Mouse (Mus musculus) MEL (cell line): ENCODE data around the gene U2af2. TPM values are rescaled to one million over a fixed set of nuclear protein-coding genes. Genes with fewer than 3 reads are reported as not detected.

Experiments used
- DNase-seq: peaks from one replicate; pipeline ENCODE4 v3.0.0; 2011; ENCODE audit warnings: low read depth, low spot score
- H3K27ac ChIP-seq: 2 replicates; pipeline ENCODE4 v1.5.1; 2012; ENCODE audit warnings: low read depth, mild to moderate bottlenecking, control low read depth, low read length, moderate library complexity; ENCODE audit not compliant: control insufficient read depth
- H3K27me3 ChIP-seq, 2 experiments: fragments of 150-350 bp in 1 of 2; sonication (generic) in 1 of 2; 2 replicates each; pipeline ENCODE4 v1.6.1; 2012; ENCODE audit warnings: low read length in 2 of 2, mild to moderate bottlenecking in 2 of 2, improper control_type of control experiment in 1 of 2, moderate library complexity in 1 of 2; ENCODE audit not compliant: insufficient read depth in 2 of 2, control insufficient read depth in 1 of 2
- H3K36me3 ChIP-seq, 2 experiments: 2 replicates each; pipeline ENCODE4 v1.6.1; 2012 to 2014; ENCODE audit warnings: low read length in 2 of 2, improper control_type of control experiment in 1 of 2, inconsistent platforms in 1 of 2, mild to moderate bottlenecking in 1 of 2; ENCODE audit not compliant: insufficient read depth in 2 of 2, control insufficient read depth in 1 of 2
- H3K4me1 ChIP-seq, 2 experiments: fragments of 150-350 bp in 1 of 2; sonication (generic) in 1 of 2; 2 replicates each; pipeline ENCODE4 v1.6.1; 2012; ENCODE audit warnings: low read length in 2 of 2, improper control_type of control experiment in 1 of 2, mild to moderate bottlenecking in 1 of 2; ENCODE audit not compliant: insufficient read depth in 2 of 2, control insufficient read depth in 1 of 2
- H3K4me3 ChIP-seq, 2 experiments: fragments of 150-350 bp in 1 of 2; sonication (generic) in 1 of 2; 2 replicates each; pipeline ENCODE4 v1.5.1; 2012; ENCODE audit warnings: low read depth in 2 of 2, low read length in 2 of 2, mild to moderate bottlenecking in 2 of 2, moderate library complexity in 2 of 2, control low read depth in 1 of 2, improper control_type of control experiment in 1 of 2; ENCODE audit not compliant: control insufficient read depth in 1 of 2, insufficient read depth in 1 of 2
- H3K79me2 ChIP-seq: 2 replicates; pipeline ENCODE4 v1.6.1; 2012; ENCODE audit warnings: mild to moderate bottlenecking, low read length, moderate library complexity; ENCODE audit not compliant: control insufficient read depth, poor library complexity, insufficient read depth
- H3K9ac ChIP-seq: 2 replicates; pipeline ENCODE4 v1.6.1; 2012; ENCODE audit warnings: low read depth, mild to moderate bottlenecking, control low read depth, low read length, moderate library complexity; ENCODE audit not compliant: control insufficient read depth, poor library complexity, severe bottlenecking
- H3K9me3 ChIP-seq: fragments of 150-350 bp; sonication (generic); replicated peaks from 2 replicates; pipeline ENCODE4 v1.6.1; 2012; ENCODE audit warnings: mild to moderate bottlenecking, low read length, improper control_type of control experiment, moderate library complexity; ENCODE audit not compliant: insufficient read depth
- ELF1 ChIP-seq: IDR thresholded peaks from 2 replicates; pipeline ENCODE4 v1.6.1; 2014; ENCODE audit warnings: low read depth, mild to moderate bottlenecking, inconsistent platforms, low read length, improper control_type of control experiment, moderate library complexity
- GABPA ChIP-seq: IDR thresholded peaks from 2 replicates; pipeline ENCODE4 v1.6.1; 2012; ENCODE audit warnings: low read depth, mild to moderate bottlenecking, inconsistent platforms, low read length, improper control_type of control experiment, moderate library complexity
- MEF2A ChIP-seq: IDR thresholded peaks from 2 replicates; pipeline ENCODE4 v1.6.1; 2014; ENCODE audit warnings: low read depth, mild to moderate bottlenecking, inconsistent platforms, low read length, improper control_type of control experiment; ENCODE audit not compliant: poor library complexity, insufficient replicate concordance, severe bottlenecking; ENCODE audit errors: extremely low read depth
- MYC ChIP-seq: IDR thresholded peaks from 2 replicates; pipeline ENCODE4 v1.6.1; 2011; ENCODE audit warnings: low read depth, mild to moderate bottlenecking, low read length, improper control_type of control experiment, moderate library complexity
- NELFE ChIP-seq: IDR thresholded peaks from 2 replicates; pipeline ENCODE4 v1.6.1; 2011; ENCODE audit warnings: low read depth, low read length, improper control_type of control experiment
- NRF1 ChIP-seq: IDR thresholded peaks from 2 replicates; pipeline ENCODE4 v1.6.1; 2014; ENCODE audit warnings: low read depth, mild to moderate bottlenecking, inconsistent platforms, low read length, improper control_type of control experiment, moderate library complexity; ENCODE audit not compliant: poor library complexity, insufficient read depth, severe bottlenecking
- POLR2AphosphoS2 ChIP-seq: IDR thresholded peaks from 2 replicates; pipeline ENCODE4 v1.6.1; 2011; ENCODE audit warnings: low read length, improper control_type of control experiment
- POLR2AphosphoS5 ChIP-seq: IDR thresholded peaks from 2 replicates; pipeline ENCODE4 v1.6.1; 2012; ENCODE audit warnings: low read depth, borderline replicate concordance, mild to moderate bottlenecking, inconsistent platforms, low read length, moderate library complexity, mixed read lengths
- SIN3A ChIP-seq: IDR thresholded peaks from 2 replicates; pipeline ENCODE4 v1.6.1; 2012; ENCODE audit warnings: low read length, improper control_type of control experiment, inconsistent platforms
- SMC3 ChIP-seq: IDR thresholded peaks from 2 replicates; pipeline ENCODE4 v1.6.1; 2011; ENCODE audit warnings: low read depth, low read length, improper control_type of control experiment
- TBP ChIP-seq: IDR thresholded peaks from 2 replicates; pipeline ENCODE4 v1.8.0; 2011; ENCODE audit warnings: low read depth, low read length, improper control_type of control experiment
- UBTF ChIP-seq: IDR thresholded peaks from 2 replicates; pipeline ENCODE4 v1.6.1; 2012; ENCODE audit warnings: low read depth, mild to moderate bottlenecking, inconsistent platforms, low read length, improper control_type of control experiment, moderate library complexity, borderline replicate concordance; ENCODE audit not compliant: insufficient read depth
- USF1 ChIP-seq: IDR thresholded peaks from 2 replicates; pipeline ENCODE4 v1.6.1; 2014; ENCODE audit warnings: low read depth, mild to moderate bottlenecking, inconsistent platforms, low read length, improper control_type of control experiment, moderate library complexity
- USF2 ChIP-seq, 2 experiments: IDR thresholded peaks; 2 replicates each; pipeline ENCODE4 v1.6.1; 2011 to 2012; ENCODE audit warnings: improper control_type of control experiment in 2 of 2, low read length in 2 of 2, borderline replicate concordance in 1 of 2, inconsistent platforms in 1 of 2, low read depth in 1 of 2, mild to moderate bottlenecking in 1 of 2; ENCODE audit not compliant: insufficient read depth in 1 of 2
- ZMIZ1 ChIP-seq: IDR thresholded peaks from 2 replicates; pipeline ENCODE4 v1.6.1; 2012; ENCODE audit warnings: low read depth, mild to moderate bottlenecking, inconsistent platforms, low read length, improper control_type of control experiment, moderate library complexity
- polyA plus RNA-seq, 2 experiments: library from polyadenylated mRNA; stranded (reverse) in 1 of 2; unstranded in 1 of 2; fragments of >175 nt in 1 of 2; fragments of >200 nt in 1 of 2; gene quantifications; 2 replicates each; pipeline versions ENCODE4 v1.2.1 to v1.2.4; 2012; ENCODE audit warnings: low replicate concordance in 2 of 2, low read depth in 1 of 2; ENCODE audit not compliant: insufficient read length in 2 of 2, insufficient read depth in 1 of 2, missing spikeins in 1 of 2
- total RNA-seq: library from RNA; depleted of rRNA; stranded (reverse); fragments of 300-350 nt; gene quantifications from 2 replicates; pipeline ENCODE4 v1.2.3, GENCODE M21; 2012; rRNA removed

The U2af2 gene
- total and polyA plus RNA-seq, 3 experiments = 311 to 491 (median 477) TPM

GRCm38 (mm10) chr7:5125549-5126406 lies 63.8 kb downstream of the U2af2 start, which contains the start of gene Rasl2-9:
Gene Rasl2-9 (minus strand): TSS chr7:5125950.
- H3K4me3 ChIP-seq = no peak within 1 kb of the TSS
- no peaks in the 10 kb centered on the region for H3K9me3 ChIP-seq
- H3K27ac ChIP-seq = no peak within 1 kb of the TSS
- no peaks in the 10 kb centered on the region for H3K36me3 ChIP-seq
- H3K9ac ChIP-seq = no peak within 1 kb of the TSS
- no peaks in the 10 kb centered on the region for H3K79me2 ChIP-seq
- DNase-seq = no peak
- no peaks in the 10 kb centered on the region for H3K27me3 ChIP-seq
- no peaks in the 10 kb centered on the region for H3K4me1 ChIP-seq
- TF ChIP-seq USF2 (IDR thresholded peaks at IDR 0.05; ENCODE audit: borderline replicate concordance in 1 of 2, insufficient read depth in 1 of 2, low read depth in 1 of 2, low read length in 2 of 2) = no peak
- TF ChIP-seq ZMIZ1 = no peak
- no peak for TF ChIP-seq MEF2A
- no peak for TF ChIP-seq USF1
- TF ChIP-seq NRF1 = no peak
- TF ChIP-seq GABPA = no peak
- no peak for TF ChIP-seq SIN3A
- no peak for TF ChIP-seq POLR2AphosphoS2
- TF ChIP-seq ELF1 = no peak
- no peak for TF ChIP-seq MYC
- TF ChIP-seq UBTF = no peak
- TF ChIP-seq POLR2AphosphoS5 = no peak
- TF ChIP-seq NELFE = no peak
- no peak for TF ChIP-seq TBP
- TF ChIP-seq SMC3 = no peak

Other genes starting within 250 kb of the U2af2 start
- gene Ube2s, start 249.6 kb upstream of the U2af2 start, total RNA-seq = 341 and 346 TPM in 2 replicates
- gene Ube2s, start 249.6 kb upstream of the U2af2 start, polyA plus RNA-seq = 100 to 1,000 TPM in 1 of 2 experiments, not detected in 1; 740 TPM
- gene Shisa7, start 217.4 kb upstream of the U2af2 start, total RNA-seq = not detected in 2 replicates
- under 1 TPM in 1 of 2 experiments, not detected in 1; 0.07 TPM for gene Shisa7, start 217.4 kb upstream of the U2af2 start, polyA plus RNA-seq
- 2.6 and 2.8 TPM in 2 replicates for gene Isoc2b, start 191.9 kb upstream of the U2af2 start, total RNA-seq
- 1 to 10 TPM in 1 of 2 experiments, not detected in 1; 3.0 TPM for gene Isoc2b, start 191.9 kb upstream of the U2af2 start, polyA plus RNA-seq
- 11.1 and 12.4 TPM in 2 replicates for gene Isoc2a, start 185.0 kb upstream of the U2af2 start, total RNA-seq
- gene Isoc2a, start 185.0 kb upstream of the U2af2 start, polyA plus RNA-seq = 10 to 100 TPM in 1 of 2 experiments, not detected in 1; 20.6 TPM
- gene Gm36210, start 155.6 kb upstream of the U2af2 start, total RNA-seq = 0.15 TPM in 1 of 2 replicates, not detected in the other
- under 1 TPM in 1 of 2 experiments, not detected in 1; 0.97 TPM for gene Gm36210, start 155.6 kb upstream of the U2af2 start, polyA plus RNA-seq
- gene Zfp628, start 146.9 kb upstream of the U2af2 start, total RNA-seq = 2.5 and 3.3 TPM in 2 replicates
- gene Zfp628, start 146.9 kb upstream of the U2af2 start, polyA plus RNA-seq = 10 to 100 TPM in 1 of 2 experiments, not detected in 1; 17.6 TPM
- 0.81 and 0.85 TPM in 2 replicates for gene Nat14, start 140.1 kb upstream of the U2af2 start, total RNA-seq
- 1 to 10 TPM in 1 of 2 experiments, not detected in 1; 1.9 TPM for gene Nat14, start 140.1 kb upstream of the U2af2 start, polyA plus RNA-seq
- gene Ssc5d, start 136.4 kb upstream of the U2af2 start, total RNA-seq = 0.04 TPM in 1 of 2 replicates, not detected in the other
- under 1 TPM in 1 of 2 experiments, not detected in 1; 0.17 TPM for gene Ssc5d, start 136.4 kb upstream of the U2af2 start, polyA plus RNA-seq
- not detected in 2 replicates for gene Sbk2, start 97.7 kb upstream of the U2af2 start, total RNA-seq
- gene Sbk2, start 97.7 kb upstream of the U2af2 start, polyA plus RNA-seq = not detected
- not detected in 2 replicates for gene Sbk3, start 91.0 kb upstream of the U2af2 start, total RNA-seq
- not detected for gene Sbk3, start 91.0 kb upstream of the U2af2 start, polyA plus RNA-seq
- gene Zfp579, start 66.0 kb upstream of the U2af2 start, total RNA-seq = 0.42 and 0.54 TPM in 2 replicates
- gene Zfp579, start 66.0 kb upstream of the U2af2 start, polyA plus RNA-seq = 1 to 10 TPM in 1 of 2 experiments, not detected in 1; 3.6 TPM
- gene Zfp524, start 47.7 kb upstream of the U2af2 start, total RNA-seq = 9.2 and 9.4 TPM in 2 replicates
- gene Zfp524, start 47.7 kb upstream of the U2af2 start, polyA plus RNA-seq = 10 to 100 TPM in 1 of 2 experiments, not detected in 1; 12.7 TPM
- 27.5 and 28.1 TPM in 2 replicates for gene Fiz1, start 47.4 kb upstream of the U2af2 start, total RNA-seq
- gene Fiz1, start 47.4 kb upstream of the U2af2 start, polyA plus RNA-seq = 10 to 100 TPM in 1 of 2 experiments, not detected in 1; 56.5 TPM
- gene Gm44973, start 46.6 kb upstream of the U2af2 start, total RNA-seq = not detected in 2 replicates
- 1 to 10 TPM in 1 of 2 experiments, not detected in 1; 7.9 TPM for gene Gm44973, start 46.6 kb upstream of the U2af2 start, polyA plus RNA-seq
- gene Zfp865, start 41.8 kb upstream of the U2af2 start, total RNA-seq = 12.2 and 12.7 TPM in 2 replicates
- 10 to 100 TPM in 1 of 2 experiments, not detected in 1; 34.6 TPM for gene Zfp865, start 41.8 kb upstream of the U2af2 start, polyA plus RNA-seq
- 0.39 and 0.50 TPM in 2 replicates for gene Ccdc106, start 41.6 kb upstream of the U2af2 start, total RNA-seq
- gene Ccdc106, start 41.6 kb upstream of the U2af2 start, polyA plus RNA-seq = under 1 TPM in 1 of 2 experiments, not detected in 1; 0.82 TPM
- gene 4632433K11Rik, start 28.0 kb upstream of the U2af2 start, total RNA-seq = not detected in 2 replicates
- gene 4632433K11Rik, start 28.0 kb upstream of the U2af2 start, polyA plus RNA-seq = not detected
- gene Zfp784, start 23.7 kb upstream of the U2af2 start, total RNA-seq = 0.96 and 1.2 TPM in 2 replicates
- gene Zfp784, start 23.7 kb upstream of the U2af2 start, polyA plus RNA-seq = 1 to 10 TPM in 1 of 2 experiments, not detected in 1; 2.9 TPM
- 1.0 and 1.7 TPM in 2 replicates for gene Zfp580, start 10.6 kb upstream of the U2af2 start, total RNA-seq
- gene Zfp580, start 10.6 kb upstream of the U2af2 start, polyA plus RNA-seq = 10 to 100 TPM in 1 of 2 experiments, not detected in 1; 19.9 TPM
- gene Epn1, start 18.1 kb downstream of the U2af2 start, total RNA-seq = 72.3 and 75.5 TPM in 2 replicates
- 100 to 1,000 TPM in 1 of 2 experiments, not detected in 1; 147 TPM for gene Epn1, start 18.1 kb downstream of the U2af2 start, polyA plus RNA-seq
- gene Rfpl4, start 54.8 kb downstream of the U2af2 start, total RNA-seq = not detected in 2 replicates
- not detected for gene Rfpl4, start 54.8 kb downstream of the U2af2 start, polyA plus RNA-seq
- gene Rasl2-9, start 63.8 kb downstream of the U2af2 start, total RNA-seq = not detected in 2 replicates
- 100 to 1,000 TPM in 1 of 2 experiments, under 1 TPM in 1; 0.65 to 196 TPM for gene Rasl2-9, start 63.8 kb downstream of the U2af2 start, polyA plus RNA-seq
- gene Vmn1r55, start 87.5 kb downstream of the U2af2 start, total RNA-seq = not detected in 2 replicates
- not detected for gene Vmn1r55, start 87.5 kb downstream of the U2af2 start, polyA plus RNA-seq
- not detected in 2 replicates for gene Vmn1r56, start 134.6 kb downstream of the U2af2 start, total RNA-seq
- gene Vmn1r56, start 134.6 kb downstream of the U2af2 start, polyA plus RNA-seq = not detected
- gene Vmn1r57, start 156.3 kb downstream of the U2af2 start, total RNA-seq = not detected in 2 replicates
- gene Vmn1r57, start 156.3 kb downstream of the U2af2 start, polyA plus RNA-seq = not detected